Mouse (Mus musculus): ENCODE data around the gene Tmtc2.

Gene Tmtc2

DNA sequence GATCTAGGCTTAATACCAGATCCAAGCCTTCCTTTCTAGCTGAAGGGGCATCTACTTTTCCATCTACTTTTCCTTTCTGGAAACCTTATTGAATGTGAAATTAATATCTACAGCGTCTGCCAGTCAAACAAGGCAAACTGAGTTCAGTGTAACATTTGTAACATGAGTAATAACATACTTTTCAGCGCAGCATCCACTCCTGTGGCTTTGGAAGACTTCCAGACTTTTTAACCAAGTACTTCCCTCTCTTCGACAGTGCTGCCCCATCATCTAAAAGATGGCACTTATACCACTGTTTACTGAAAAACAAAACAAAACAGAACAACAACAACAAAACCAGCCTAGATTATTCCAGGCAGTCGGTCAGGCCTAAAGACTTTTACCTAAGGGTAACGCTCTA lies 409.0 kb downstream of the Tmtc2 start:
- CTCF ChIA-PET, result no interaction called here

DNA sequence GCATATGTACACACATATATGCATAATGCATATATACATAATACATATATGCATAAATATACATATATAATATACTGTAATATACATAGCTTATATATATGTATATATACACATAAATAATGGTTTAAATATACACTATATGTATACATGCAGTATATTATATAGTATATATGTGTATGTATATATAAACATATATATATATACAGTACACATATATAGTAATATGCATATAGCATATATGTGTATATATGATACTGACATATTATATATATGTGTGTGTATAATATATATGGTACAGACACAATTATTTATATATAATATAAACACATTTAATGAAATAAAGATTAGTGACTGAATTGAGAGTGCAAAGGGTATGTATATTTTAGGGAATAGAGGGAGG lies 420.5 kb downstream of the Tmtc2 start:
- CTCF ChIA-PET, result no interaction called here

DNA sequence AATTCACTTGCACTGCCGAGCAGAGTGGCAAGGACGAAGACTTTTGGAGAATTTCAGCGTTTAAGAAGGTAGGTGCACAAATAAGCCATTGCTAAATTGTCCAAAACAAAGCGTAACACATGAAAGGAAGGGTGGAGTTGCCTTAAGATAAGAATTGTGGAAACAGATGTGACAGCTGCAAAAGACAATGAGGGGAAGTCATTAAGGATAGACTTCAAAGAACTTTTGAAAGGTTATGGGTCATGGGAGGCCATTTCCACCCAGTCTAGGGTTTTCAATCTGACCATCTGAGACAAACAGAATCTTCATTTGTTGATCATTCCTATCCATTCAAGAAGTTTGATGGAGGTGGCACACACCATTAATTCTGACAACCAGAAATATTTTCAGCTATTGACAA lies 429.9 kb downstream of the Tmtc2 start:
- CTCF ChIA-PET, result no interaction called here

DNA sequence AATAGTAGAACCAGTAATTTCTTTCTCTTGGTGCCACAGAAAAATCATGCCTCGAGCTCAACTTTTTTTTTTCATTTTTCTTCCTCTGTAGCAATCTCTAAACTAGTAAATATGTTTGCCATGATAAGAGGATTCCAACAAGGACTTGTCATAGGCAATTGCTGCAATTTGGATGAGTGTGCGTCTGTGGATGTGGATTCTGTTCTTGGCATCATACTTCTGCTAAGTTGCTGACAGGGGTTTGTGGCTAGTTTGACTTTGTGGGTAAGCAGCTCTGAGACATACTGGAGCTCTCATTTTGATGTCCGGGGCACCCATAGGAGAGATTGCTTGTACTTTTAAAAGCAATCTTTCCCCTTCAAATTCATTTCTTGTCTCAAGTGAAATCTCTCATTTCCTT lies 432.1 kb downstream of the Tmtc2 start:
- CTCF ChIA-PET, result no interaction called here

All from spleen, embryonic (tissue).